Mouse (Mus musculus): Measurements from ENCODE around the gene Zfp945. TPM values are rescaled to one million over a fixed set of nuclear protein-coding genes. Genes with fewer than 3 reads are reported as not detected.
"Not testable (repeated sequence)": the region's sequence is repeated elsewhere in the genome, so short reads cannot be mapped to it uniquely, and the experiment has no call there.

The Zfp945 gene
- 18.3 and 19.9 TPM in 2 replicates for polyA plus RNA-seq (2015; fragmentation: Nextera tagmentation; extraction: Ambion mirVana)

GRCm38 (mm10) chr17:22866845-22867481 lies at the start of gene Zfp945:
Gene Zfp945, minus strand, starts transcription at chr17:22867134.
- WGBS: under 1% methylated on average over 20 of the region's 20 CpGs
- peak within 1 kb of the TSS; percentile 60 for H3K4me2 ChIP-seq
- peaks cover 23% of the 10 kb centered on the region for H3K36me3 ChIP-seq
- peak within 1 kb of the TSS; percentile 89 for H3K4me3 ChIP-seq
- H3K9ac ChIP-seq: peak within 1 kb of the TSS; percentile 77
- peak within 1 kb of the TSS; percentile 86 for H3K27ac ChIP-seq (replicated peaks)
- H3K4me1 ChIP-seq (replicated peaks): peaks cover 11% of the 10 kb centered on the region
- H3K27me3 ChIP-seq: no peaks in the 10 kb centered on the region
- no peaks in the 10 kb centered on the region for H3K9me3 ChIP-seq
- ATAC-seq (ENCODE audit: low FRiP score, low read depth): peak; percentile 98

DNA sequence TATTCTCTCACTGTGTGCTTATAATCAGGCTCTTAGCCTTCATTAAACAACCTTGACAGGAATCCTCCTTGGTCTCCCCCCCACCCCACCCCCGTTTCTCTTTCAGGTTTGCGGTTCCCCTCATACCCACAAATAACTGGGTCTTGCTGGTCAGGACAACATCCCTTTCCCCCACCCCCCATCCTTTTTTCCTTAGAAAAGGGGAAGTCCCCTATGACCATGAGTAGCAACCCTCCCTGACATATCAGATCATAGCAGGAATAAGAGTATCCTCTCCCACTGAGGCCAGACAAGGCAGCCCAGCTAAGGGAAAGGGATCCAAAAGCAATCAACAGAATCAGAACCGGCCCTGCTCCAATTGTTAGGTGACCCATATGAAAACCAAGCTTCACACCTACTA lies 21.4 kb upstream of the Zfp945 start:
- WGBS: 92% methylated on average over 3 of the region's 3 CpGs
- Histone ChIP-seq H3K27ac (replicated peaks) (no peak overlapping the region), H3K4me2 (no peak overlapping the region), H3K36me3 (no peaks in the 10 kb centered on the region), H3K27me3 (no peaks in the 10 kb centered on the region), H3K9me3 (peaks cover 13% of the 10 kb centered on the region; the same call in 1 of the 2 replicates), H3K4me3 (no peak overlapping the region), H3K9ac (no peak overlapping the region), H3K4me1 (replicated peaks) (no peaks in the 10 kb centered on the region)
- ATAC-seq (ENCODE audit: low FRiP score, low read depth): no peak

DNA sequence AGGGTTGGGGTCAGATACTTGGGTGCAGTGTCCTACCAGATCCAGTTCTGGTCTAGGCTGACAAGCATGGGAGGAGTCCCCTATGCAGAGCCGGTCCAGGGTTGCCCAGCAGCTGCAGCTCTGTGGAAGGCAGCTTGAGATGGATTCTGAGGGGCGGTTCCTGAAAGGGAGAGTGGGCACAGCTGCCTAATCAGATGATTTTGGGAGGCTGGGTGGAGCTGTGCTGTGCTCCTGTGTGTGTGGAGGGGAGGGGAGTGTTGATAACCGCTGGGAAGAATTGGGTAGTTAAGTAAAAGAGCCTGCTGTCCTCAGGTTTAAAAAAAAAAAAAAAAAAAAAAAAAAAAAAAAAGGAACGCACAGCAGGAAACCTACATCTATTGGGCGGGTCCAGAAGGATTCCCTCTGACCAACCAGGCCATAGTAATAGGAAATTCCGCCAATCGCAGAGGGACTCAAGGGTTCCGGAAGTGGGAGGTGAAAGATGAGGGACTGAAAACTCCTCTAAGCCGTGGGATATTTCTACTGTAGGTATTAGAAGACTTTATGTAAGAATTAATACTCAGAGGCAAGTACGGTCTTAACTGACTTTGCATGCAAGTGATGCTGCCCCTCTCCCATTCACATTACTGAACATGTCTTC lies 17.2 kb upstream of the Zfp945 start:
- H3K27me3 ChIP-seq: no peaks in the 10 kb centered on the region
- no peak overlapping the region for H3K27ac ChIP-seq (replicated peaks)
- WGBS: 67% methylated on average over 10 of the region's 10 CpGs
- no peak overlapping the region for H3K4me2 ChIP-seq
- no peak overlapping the region for H3K4me3 ChIP-seq
- 0 out of 2 replicates have a peak, but pooled peaks cover 5% of the 10 kb centered on the region for H3K9me3 ChIP-seq
- H3K36me3 ChIP-seq: no peaks in the 10 kb centered on the region
- no peak overlapping the region for H3K9ac ChIP-seq
- no peak for ATAC-seq (ENCODE audit: low FRiP score, low read depth)
- no peaks in the 10 kb centered on the region for H3K4me1 ChIP-seq (replicated peaks)

DNA sequence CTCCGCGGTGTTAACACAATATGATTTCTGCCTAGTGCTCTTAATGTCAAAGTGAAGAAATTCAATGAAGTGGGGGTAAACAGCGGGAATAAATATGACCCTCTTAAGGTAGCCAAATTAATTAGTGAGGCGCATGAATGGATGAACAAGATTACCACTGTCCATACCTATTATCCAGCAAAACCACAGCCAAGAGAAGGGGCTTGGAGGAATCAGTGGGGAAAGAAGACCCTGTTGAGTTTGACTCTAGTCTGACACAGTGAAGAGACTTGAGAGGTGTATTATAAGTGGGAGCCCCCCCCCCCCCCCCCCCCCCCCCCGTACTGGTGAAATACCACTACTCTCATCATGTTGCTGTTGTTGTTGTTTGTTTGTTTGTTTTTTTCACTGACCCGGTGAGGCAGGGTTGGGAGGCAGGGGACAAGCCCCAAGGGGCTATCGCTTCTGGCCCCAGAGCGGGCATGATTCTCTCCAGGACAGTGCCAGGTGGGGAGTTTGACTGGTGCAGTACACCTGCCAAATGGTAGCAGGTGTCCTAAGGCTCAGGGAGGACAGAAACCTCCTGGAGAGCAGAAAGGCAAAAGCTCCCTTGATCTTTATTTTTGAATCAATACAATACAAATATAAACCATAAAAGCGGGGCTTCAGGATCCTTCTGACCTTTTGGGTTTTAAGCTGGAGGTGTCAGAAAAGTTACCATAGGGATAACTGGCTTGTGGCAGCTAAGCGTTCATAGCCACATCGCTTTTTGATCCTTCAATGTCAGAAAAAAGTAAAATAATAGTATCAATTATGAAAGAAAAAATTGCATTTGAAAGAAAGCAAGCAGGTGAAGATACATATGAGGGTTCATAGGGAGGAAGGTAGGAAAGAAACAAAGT lies 10.7 kb upstream of the Zfp945 start:
- H3K36me3 ChIP-seq: no peaks in the 10 kb centered on the region
- H3K27me3 ChIP-seq: no peaks in the 10 kb centered on the region
- no peak overlapping the region for H3K4me3 ChIP-seq
- H3K4me2 ChIP-seq: no peak overlapping the region
- ATAC-seq (ENCODE audit: low FRiP score, low read depth): no peak
- no peak overlapping the region for H3K9ac ChIP-seq
- H3K27ac ChIP-seq (replicated peaks): no peak overlapping the region
- 92% methylated on average over 10 of the region's 11 CpGs for WGBS
- no peaks in the 10 kb centered on the region for H3K4me1 ChIP-seq (replicated peaks)
- H3K9me3 ChIP-seq: no peaks in the 10 kb centered on the region

GRCm38 (mm10) chr17:22876316-22876715 lies 9.4 kb upstream of the Zfp945 start:
- no peaks in the 10 kb centered on the region for H3K9me3 ChIP-seq
- WGBS: 88% methylated on average over 20 of the region's 20 CpGs

DNA sequence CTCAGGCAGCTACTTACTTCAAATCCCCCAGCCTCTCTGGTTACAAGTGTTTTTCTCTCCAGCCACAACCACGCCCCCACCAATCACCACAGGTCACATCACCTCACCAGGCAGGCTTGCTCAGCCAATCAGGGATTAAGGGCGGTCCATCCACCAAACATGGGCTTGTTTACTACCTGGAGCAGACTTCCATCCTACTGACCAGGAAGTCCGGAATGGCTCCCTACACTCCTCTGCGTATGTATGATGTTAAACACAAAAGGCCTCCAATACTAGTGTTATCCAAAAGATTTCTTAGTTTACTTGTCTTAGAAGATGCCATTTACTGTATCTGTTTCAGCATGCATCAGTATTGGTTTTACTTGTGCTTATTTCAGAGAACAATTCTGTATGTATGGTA lies 8.6 kb upstream of the Zfp945 start:
- ATAC-seq (ENCODE audit: low FRiP score, low read depth); H3K36me3 ChIP-seq; H3K27me3 ChIP-seq; H3K4me2 ChIP-seq; H3K9ac ChIP-seq; H3K4me1 ChIP-seq (replicated peaks); H3K4me3 ChIP-seq; H3K9me3 ChIP-seq; H3K27ac ChIP-seq (replicated peaks): not testable (repeated sequence)
- WGBS: 92% methylated on average over 4 of the region's 4 CpGs

More at GRCm38 (mm10) chr17:22876316-22876715, 9.4 kb upstream of the Zfp945 start:
- Histone ChIP-seq H3K27ac (replicated peaks) (no peak overlapping the region), H3K9ac (no peak overlapping the region), H3K4me1 (replicated peaks) (no peaks in the 10 kb centered on the region), H3K4me2 (no peak overlapping the region), H3K27me3 (no peaks in the 10 kb centered on the region), H3K36me3 (no peaks in the 10 kb centered on the region), H3K4me3 (no peak overlapping the region)
- no peak for ATAC-seq (ENCODE audit: low FRiP score, low read depth)

DNA sequence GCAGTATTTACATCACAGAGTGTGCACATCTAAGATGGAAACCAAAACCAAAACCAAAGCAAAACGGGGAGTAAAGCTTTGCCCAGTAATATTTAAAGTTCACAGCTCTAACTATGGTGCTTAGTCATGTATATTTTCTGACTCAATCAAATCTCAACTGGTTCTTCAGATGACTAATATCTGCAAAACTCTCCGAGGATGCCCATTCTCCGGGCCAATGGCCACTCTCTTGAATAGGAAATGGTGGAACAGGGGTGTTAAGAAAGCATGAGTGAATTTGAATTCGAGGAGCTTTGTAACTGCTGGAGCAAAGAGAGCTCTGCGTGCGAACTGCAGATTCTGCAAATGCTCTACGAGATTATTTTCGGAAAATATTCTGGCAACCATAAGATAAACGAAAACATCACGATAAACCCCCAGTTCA lies 501 bp downstream of the Zfp945 start:
- H3K9ac ChIP-seq: peak overlapping the region; percentile 77
- peaks cover 27% of the 10 kb centered on the region for H3K36me3 ChIP-seq
- 2% methylated on average over 10 of the region's 10 CpGs for WGBS
- no peaks in the 10 kb centered on the region for H3K27me3 ChIP-seq
- H3K4me1 ChIP-seq (replicated peaks): peaks cover 11% of the 10 kb centered on the region
- H3K4me2 ChIP-seq: peak overlapping the region; percentile 60
- peak; percentile 64 for ATAC-seq (ENCODE audit: low FRiP score, low read depth)
- H3K27ac ChIP-seq (replicated peaks): peak overlapping the region; percentile 86
- H3K4me3 ChIP-seq: peak overlapping the region; percentile 89
- H3K9me3 ChIP-seq: no peaks in the 10 kb centered on the region

GRCm38 (mm10) chr17:22821166-22821565 lies 45.8 kb downstream of the Zfp945 start:
- H3K27ac ChIP-seq (replicated peaks): no peak overlapping the region
- H3K36me3 ChIP-seq: no peaks in the 10 kb centered on the region
- H3K4me3 ChIP-seq: no peak overlapping the region
- no peak overlapping the region for H3K4me2 ChIP-seq
- H3K4me1 ChIP-seq (replicated peaks): peaks cover 7% of the 10 kb centered on the region
- no peak overlapping the region for H3K9ac ChIP-seq
- H3K9me3 ChIP-seq: no peaks in the 10 kb centered on the region
- 78% methylated on average over 4 of the region's 4 CpGs for WGBS
- ATAC-seq (ENCODE audit: low FRiP score, low read depth): no peak
- no peaks in the 10 kb centered on the region for H3K27me3 ChIP-seq

GRCm38 (mm10) chr17:22818199-22818595 lies 48.7 kb downstream of the Zfp945 start:
- Histone ChIP-seq H3K4me2 (peak overlapping the region; percentile 55), H3K9me3 (no peaks in the 10 kb centered on the region), H3K36me3 (peaks cover 13% of the 10 kb centered on the region), H3K27me3 (no peaks in the 10 kb centered on the region), H3K4me1 (replicated peaks) (peaks cover 13% of the 10 kb centered on the region), H3K4me3 (peak overlapping the region; percentile 92), H3K9ac (peak overlapping the region; percentile 53; the same call in 1 of the 2 replicates), H3K27ac (replicated peaks) (peak overlapping the region; percentile 97)
- 59% methylated on average over 3 of the region's 3 CpGs for WGBS
- ATAC-seq (ENCODE audit: low FRiP score, low read depth): peak; percentile 40; the same call in 1 of the 2 replicates

DNA sequence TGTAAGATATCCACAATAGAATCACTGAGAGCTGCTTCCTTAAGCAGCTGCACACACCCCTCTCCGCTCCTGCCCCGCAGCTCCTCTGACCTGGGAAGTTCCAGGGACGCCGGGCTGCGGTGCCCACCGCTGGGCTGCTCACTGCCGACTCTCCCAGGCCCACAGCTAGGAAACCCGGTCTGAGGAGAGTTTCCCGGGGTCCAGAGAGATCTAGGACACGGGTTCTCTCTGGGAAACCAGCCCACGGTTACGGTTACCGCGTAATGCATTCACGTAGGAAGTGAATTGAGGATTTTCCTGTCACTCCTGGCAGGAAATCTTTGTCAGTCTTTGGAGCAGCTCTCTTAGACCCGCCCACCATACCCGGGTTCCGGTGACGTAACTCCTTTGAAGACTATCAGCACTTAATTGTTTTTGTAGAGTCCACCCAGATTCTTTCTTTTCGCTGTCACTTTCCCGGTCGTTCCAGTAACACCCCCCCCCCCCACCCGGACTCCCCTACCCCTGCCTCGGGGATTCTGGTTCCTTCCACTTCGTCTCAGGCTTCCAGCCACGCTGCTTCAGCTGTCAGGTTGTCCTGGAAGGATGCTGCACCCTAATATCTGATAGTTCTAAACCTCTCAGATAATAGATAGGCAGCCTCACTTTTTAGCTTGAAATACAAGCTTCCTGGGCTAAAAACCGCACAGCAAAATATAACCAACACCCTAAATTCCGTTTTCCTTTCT lies 49.3 kb downstream of the Zfp945 start:
- WGBS: 1% methylated on average over 28 of the region's 28 CpGs
- peak overlapping the region; percentile 92 for H3K4me3 ChIP-seq

DNA sequence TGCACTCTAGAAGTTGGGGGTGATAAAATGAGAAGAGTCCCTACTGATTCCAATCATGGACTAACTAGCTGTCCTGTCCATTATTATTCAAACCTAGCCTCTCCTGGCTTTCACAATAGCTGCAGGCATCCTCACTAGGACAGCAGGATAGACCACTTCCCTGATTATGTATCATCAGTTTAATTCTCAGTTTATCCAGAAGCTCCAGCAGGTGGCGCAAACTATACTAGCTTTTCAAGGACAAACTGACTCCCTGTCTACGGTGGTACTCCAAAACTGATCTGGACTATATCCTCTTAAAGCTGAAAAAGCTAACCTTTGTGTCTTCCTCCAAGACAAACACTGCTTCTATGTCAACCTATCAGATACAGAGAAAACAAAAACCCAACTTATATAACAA lies 67.2 kb downstream of the Zfp945 start:
- no peaks in the 10 kb centered on the region for H3K4me1 ChIP-seq (replicated peaks)
- no peak overlapping the region for H3K4me2 ChIP-seq
- peaks cover 27% of the 10 kb centered on the region for H3K9me3 ChIP-seq
- WGBS: 70% methylated on average over 2 of the region's 2 CpGs
- no peak overlapping the region for H3K4me3 ChIP-seq
- H3K9ac ChIP-seq: no peak overlapping the region
- H3K27me3 ChIP-seq: no peaks in the 10 kb centered on the region
- H3K36me3 ChIP-seq: peaks cover 48% of the 10 kb centered on the region
- no peak overlapping the region for H3K27ac ChIP-seq (replicated peaks)
- no peak for ATAC-seq (ENCODE audit: low FRiP score, low read depth)

More for the DNA sequence above, 49.3 kb downstream of the Zfp945 start:
- Histone ChIP-seq H3K27ac (replicated peaks) (peak overlapping the region; percentile 97), H3K27me3 (no peaks in the 10 kb centered on the region), H3K4me2 (peak overlapping the region; percentile 55), H3K9ac (peak overlapping the region; percentile 85), H3K36me3 (peaks cover 13% of the 10 kb centered on the region), H3K4me1 (replicated peaks) (peaks cover 13% of the 10 kb centered on the region), H3K9me3 (no peaks in the 10 kb centered on the region)
- ATAC-seq (ENCODE audit: low FRiP score, low read depth): peak; percentile 98

All from hindbrain, embryonic 15.5 days (tissue).